Mouse (Mus musculus) spleen, adult 2 months (tissue): ENCODE data around the gene Rab3c.

ENCODE experiments used
- CTCF ChIP-seq: fragments of 200-500 bp; IDR thresholded peaks from 2 replicates; pipeline ENCODE4 v1.5.1; 2011; ENCODE audit warnings: mild to moderate bottlenecking, inconsistent platforms; ENCODE audit not compliant: insufficient read depth, insufficient read length, insufficient replicate concordance; ENCODE audit errors: extremely low read depth
- POLR2A ChIP-seq: fragments of 200-500 bp; IDR thresholded peaks from 2 replicates; pipeline ENCODE4 v1.6.1; 2011; ENCODE audit warnings: low read depth, low read length, inconsistent platforms

- no peak for TF ChIP-seq POLR2A
- no peak for TF ChIP-seq CTCF
These were observed 141.5 kb downstream of the Rab3c start for GRCm38 (mm10) chr13:110139339-110139738.
